Mouse (Mus musculus): ENCODE measurements around the gene Asf1b.
A peak's percentile ranks its signal among the peaks of the same experiment; 100 is the strongest.
"Not testable (repeated sequence)": the region's sequence is repeated elsewhere in the genome, so short reads cannot be mapped to it uniquely, and the experiment has no call there.

Gene Asf1b

DNA sequence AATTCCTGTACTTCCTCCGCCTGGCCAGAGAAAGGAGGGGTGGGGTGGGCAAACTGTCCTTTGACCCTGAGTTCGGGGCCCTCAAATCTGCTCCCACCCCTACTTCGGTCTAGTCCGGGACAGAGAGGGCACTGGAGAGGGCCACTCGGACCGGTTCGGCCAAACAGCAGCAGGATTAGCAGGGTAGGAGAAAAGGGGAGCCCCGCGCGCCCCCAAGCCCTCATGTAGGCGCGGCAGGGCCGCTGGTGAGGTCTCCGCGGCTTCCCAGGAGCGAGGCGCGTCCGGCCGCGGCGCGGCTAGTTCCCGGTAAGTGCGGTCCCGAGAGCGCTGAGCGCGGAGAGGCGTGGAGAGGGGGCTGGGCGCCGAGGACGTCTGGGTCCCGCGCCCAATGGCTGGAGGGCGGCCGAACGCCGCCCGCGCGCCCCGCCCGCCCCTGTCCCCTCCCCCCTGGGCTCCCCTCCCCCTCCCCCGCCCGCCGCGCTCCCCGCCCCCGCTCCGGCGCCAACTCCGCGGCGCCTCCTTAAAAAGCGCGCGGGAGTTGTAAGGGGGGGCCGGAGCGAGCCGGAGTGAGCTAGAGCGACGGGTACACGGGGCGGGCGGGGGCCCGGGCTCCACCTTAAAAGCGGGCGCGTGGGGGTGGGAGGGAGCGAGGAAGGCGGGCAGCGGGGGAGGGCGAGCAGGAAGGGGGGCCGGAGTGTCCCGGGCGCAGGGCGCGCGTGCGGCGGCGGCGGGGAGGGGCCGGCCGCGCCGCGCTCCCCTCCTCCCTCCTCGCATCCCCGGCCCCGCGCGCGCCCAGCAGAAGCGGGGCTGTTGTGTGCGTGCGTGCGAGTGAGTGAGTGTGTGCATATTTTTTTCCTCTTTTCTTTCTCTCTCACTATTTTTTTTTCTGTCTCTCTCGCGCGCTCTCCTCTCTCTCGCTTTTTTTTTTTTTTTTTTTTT, 41.5 kb downstream of the Asf1b start:
- peak; percentile 91 to 93 for DNase-seq

DNA sequence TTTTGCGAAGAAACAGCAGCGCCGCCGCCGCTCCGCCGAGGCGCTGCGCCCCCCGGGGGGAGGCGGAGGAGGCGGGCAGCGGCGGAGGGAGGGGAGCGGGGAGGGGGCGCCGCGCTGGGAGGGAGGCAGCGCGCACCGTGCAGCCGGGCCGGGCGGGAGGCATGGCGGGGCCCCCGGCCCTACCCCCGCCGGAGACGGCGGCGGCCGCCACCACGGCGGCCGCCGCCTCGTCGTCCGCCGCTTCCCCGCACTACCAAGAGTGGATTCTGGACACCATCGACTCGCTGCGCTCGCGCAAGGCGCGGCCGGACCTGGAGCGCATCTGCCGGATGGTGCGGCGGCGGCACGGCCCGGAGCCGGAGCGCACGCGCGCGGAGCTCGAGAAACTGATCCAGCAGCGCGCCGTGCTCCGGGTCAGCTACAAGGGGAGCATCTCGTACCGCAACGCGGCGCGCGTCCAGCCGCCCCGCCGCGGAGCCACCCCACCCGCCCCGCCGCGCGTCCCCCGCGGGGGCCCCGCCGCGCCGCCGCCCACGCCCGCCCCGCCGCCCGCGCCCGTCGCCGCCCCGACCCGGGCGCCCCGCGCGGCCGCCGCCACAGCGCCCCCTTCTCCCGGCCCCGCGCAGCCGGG, 42.3 kb downstream of the Asf1b start, which contains the start of gene Samd1:
Gene Samd1 (plus strand): TSS at position 162 of the 631 bp plus-strand sequence.
- no peak for DNase-seq

DNA sequence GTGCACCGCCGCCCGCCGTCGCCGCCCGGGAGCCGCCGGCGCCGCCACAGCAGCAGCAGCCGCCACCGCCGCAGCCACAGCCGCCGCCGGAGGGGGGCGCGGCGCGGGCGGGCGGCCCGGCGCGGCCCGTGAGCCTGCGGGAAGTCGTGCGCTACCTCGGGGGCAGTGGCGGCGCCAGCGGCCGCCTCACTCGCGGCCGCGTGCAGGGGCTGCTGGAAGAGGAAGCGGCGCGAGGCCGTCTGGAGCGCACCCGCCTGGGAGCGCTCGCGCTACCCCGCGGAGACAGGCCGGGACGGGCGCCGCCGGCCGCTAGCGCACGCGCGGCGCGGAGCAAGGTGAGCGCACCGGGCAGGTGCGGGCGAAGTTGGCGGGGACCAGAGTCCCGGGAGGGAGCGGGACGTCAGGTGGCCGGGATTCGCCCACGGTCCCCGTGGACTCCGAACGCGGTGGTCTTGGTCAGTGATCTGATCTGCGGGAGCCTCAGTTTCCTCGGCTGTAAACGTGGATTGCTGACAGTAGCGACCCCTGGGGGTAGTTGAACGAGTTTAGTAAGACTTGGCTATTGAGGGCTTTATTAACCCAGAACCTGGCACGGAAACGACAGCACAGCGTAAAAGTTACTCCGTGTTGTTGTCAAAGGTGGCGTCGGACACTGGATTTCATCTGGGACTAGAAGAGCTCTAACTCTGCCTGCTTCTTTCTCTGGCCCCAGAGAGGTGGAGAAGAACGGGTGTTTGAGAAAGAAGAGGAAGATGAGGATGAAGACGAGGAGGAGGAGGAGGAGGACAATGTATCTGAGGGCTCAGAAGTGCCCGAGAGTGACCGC, 43.1 kb downstream of the Asf1b start:
- DNase-seq: peak; percentile 54 to 60

DNA sequence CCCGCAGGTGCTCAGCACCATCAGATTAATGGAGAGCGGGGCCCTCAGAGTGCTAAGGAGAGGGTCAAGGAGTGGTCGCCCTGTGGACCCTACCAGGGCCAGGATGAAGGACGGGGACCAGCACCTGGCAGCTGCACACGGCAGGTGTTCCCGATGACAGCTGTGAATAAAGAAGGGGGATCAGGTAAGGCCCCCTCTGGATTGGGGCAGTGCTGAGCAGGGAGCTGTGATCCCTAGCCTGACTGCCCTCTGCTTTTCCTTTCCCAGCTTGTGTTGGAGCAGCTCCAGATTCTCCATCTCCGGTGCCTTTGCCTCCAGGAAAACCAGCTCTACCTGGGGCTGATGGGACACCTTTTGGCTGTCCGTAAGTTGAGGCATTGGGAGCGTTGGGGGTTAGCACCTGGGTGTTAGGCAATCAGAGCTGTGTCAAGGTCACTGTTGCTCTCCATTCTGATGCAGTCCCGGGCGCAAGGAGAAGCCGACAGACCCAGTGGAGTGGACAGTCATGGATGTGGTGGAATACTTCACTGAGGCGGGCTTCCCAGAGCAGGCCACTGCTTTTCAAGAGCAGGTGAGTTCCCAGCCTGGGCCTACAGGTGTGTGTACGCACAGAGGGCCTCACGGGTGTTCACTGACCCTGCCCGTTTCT, 43.9 kb downstream of the Asf1b start:
- no peak for DNase-seq

DNA sequence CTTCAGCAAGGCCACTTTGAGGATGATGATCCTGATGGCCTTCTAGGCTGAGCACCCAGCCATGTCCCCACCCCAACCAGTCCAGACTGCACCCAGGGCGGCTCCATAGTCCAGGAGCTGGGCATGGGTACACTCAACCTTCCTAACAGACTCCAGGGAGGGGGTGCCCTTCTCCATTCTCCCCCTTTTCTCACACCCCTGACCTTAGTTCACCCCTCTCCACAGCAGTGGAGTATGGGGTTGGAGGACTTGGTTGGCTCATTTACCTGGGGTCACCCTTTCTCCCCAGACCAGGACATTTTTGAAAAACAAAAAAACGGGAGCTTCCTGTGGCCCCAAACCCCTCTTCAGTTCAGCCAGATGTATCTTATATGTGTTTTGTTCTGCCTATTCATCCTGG, 44.5 kb downstream of the Asf1b start:
- no peak for DNase-seq

DNA sequence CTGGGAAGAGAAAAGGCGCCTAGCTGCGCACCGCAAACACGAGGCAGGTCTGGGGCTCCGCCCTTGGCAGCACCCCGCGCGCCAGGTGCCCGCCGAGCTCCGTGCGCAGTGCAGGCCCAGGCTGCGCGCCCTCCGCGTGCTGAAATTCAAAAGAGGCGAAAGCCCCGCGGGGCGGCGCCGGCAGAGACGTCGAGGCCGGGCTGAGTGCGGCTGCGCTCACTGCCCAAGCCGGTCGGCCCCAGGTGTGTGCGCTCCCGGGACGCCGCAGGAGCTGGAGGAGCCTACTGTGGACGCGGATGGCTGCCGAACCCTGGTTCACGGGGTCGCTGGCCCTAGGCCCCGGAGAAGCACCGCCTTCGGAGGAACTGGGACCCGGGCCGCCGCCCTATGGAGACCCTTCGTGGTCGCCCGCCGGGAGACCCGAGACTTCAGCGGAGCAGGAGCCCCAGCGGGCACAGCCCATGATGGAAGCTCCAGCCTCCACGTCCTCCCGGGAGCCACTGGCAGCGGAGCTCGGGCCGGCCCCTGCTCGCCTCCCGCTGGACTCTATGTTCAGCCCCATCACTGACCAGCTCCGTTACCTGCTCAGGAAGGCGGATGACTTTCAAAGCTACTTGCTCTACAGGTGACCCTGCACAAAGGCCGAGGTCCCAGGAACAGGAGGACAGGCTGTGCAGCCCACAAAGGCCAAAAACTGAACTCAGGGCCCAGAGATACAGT, 46.1 kb downstream of the Asf1b start, which contains the start of gene 1700067K01Rik:
Gene 1700067K01Rik (plus strand): TSS at position 222 of the 720 bp plus-strand sequence.
- no peak for DNase-seq

DNA sequence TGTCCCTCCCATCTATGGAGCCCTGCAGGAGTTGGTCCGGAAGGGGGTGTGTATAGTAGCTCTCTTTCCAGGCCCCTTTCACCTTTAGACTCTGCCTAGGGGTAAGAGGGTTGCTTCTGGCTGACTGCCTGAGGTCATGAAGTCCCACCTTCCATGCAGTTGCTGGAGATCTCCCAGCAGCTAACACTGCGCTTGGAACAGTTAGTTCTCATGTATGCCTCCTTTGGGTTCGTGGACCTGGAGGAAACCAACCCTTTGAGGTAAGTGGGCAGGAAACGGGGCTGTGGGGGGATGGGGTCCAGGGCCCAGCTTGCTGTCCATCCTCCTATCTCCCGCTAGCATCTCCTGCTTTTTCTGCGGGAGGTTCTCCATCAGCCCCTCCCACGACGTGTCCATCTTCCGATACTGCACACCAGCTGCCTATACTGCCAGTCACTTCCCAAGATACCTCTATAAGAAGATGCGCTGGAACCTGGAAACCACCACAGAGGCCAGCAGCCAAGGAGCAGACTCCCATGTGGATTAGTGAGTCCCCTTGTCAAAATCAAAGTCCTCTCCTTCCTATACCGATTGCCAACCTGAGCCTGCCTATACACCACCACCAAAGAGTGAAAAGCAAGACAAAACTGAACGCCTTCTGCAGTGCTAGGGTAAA, 47.8 kb downstream of the Asf1b start:
- DNase-seq: no peak

DNA sequence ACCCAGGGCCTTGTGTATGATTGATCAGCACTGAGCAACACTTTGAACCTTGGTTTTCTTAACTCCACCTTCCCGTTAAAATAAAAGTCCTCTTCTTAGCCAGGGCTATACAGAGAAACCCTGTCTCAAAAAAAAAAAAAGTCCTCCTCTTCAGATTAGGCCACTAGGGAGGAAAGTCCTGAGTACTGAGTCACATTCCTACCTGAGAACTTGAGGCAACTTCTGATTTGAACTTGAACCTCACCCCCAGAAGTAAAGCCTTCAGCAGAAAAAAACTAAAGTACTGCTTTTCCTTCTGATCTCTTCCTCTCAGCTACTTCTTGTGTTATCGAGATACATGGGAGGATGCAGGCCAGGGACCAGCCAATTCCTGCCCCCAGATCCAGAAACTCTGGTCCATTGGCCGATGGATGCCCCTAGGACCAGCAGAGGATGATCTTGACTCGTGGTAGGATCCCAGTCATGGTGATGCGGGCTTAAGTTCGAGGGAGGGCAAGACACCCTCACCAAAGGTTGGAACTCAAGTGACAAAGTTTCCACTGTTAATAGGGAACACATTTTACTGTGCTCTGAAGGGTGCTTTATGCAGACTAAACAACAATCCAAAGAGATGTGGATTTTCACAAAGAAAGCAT, 48.4 kb downstream of the Asf1b start:
- no peak for DNase-seq

DNA sequence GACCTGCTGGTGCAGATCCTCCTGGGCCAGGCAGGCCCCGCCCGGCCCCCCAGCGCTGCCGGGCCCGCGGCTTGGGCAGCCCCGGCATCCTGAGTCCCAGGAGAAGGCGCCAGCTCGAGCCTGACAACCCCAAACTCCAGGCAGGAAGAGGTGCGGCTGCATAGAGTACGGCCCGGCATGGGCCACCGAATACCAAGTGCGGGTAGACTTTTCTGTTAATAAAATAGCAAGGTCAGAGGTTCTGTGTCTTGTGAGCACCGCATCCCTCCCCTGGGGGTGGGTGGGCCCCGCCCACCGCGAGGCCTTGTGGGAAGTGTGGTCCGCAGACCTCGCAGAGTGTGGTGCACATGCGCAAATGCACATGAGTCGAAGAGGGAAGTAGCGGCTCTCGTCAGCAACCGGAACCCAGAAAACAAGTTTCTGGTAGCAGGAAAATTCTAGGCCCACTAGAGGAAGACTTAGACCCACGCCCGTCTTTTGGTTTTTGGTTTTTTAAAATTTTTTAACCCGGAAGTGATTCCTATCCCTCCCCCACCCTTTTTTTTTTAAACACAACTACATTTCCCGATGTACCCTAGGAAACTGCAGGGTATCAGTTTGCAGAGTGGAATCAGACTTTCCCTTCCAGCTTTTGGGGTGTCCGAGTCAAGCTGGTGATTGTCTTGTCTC, 49.4 kb downstream of the Asf1b start:
- peak; percentile 95 to 96 for DNase-seq

DNA sequence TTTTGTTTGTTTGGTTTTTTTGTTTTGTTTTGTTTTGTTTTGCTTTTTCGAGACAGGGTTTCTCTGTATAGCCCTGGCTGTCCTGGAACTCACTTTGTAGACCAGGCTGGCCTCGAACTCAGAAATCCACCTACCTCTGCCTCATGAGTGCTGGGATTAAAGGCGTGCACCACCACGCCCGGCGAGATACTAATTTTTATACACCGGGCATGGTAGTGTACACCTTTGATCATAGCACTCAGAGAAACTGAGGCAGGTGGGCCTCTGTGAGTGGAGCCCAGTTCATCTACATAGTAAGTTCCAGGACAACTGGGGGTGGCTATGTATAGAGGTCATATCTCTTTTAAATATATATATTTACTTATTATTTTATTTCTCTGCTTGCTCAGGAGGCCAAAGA, 50.2 kb downstream of the Asf1b start:
- DNase-seq: not testable (repeated sequence)

DNA sequence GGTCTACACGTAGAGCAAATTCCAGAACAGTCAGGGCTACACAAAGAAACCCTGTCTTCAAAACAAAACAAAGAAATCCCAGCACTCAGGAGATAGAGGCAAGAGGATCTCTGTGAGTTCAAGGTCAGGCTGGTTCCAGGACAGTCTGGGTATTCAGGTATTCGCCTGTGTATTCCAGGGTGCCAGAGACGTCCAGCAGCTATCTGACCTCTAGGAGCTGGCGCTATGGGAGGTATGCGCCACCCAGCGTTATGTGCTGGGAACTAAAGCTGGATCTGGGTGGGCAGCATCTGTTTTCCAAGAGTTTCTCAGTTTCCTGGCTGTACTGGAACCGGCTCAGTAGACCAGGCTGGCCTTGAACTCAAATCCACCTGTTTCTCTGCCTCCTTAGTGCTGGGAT, 53.1 kb downstream of the Asf1b start:
- no peak for DNase-seq

DNA sequence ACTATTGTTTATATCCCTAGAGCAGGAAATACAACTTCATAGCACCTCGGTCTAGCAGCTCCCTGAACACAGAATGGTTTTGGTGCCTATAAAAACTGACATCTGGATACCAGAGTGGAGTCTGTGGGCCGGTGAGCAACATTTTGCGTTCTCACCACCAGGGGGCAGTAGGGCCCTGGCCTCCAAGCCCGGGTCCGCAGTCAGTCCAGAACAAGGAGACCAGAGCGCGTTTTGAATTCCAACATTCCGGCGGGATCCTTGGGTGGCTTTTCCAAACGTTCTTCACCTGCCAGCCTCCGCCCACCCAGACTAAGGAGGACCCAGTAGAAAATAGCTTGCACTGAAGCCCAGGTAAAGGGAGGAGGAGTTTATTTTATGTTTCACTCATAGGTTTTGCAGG, 54.6 kb downstream of the Asf1b start:
- peak; percentile 87 to 89 for DNase-seq

DNA sequence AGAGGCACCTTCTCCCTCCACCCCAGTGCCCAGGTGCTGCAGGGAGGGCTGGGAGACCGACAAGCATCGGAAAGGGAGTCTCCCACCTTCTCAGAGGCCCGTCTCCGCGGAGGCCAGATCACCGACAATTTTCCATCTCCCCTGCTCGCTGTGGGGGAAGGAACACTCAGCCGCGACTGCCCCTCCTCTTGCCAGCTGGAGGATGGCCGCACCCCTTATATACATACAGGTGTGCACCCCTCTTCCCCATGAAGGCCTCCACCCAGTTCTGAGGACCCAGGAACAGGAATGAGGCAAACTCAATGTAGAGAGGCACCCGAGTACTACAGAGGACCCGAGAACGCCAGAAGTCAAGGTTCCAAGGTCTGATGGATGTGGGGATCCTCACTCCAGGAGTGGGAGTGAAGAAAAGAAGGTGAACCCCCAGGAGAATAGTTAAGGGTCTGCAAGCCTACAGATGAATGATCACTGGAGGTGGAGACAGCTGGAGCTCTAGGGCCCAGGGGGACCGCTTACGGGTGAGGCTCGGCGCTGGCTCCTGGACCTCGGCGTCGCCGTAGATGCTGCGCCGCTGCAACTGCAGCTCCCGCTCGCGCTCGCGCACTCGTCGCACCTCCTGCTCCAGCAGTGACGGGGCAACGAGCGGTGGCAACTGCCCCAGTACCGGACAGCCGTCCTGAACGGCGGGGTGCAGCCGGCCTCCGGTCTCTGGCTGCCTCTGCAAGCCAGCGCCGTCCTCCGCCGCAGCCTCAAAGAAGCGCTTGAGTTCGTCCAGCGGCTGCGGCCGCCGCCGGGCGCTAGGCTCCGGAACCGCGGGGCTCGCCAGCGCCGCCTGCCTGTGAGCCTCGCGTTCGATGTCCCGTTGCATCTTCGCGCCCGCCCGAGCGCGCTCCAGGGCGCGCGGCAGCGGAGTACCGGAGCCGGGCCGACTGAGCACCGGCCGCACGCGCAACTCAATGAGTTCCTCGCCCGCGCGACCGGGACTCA, 55.6 kb downstream of the Asf1b start:
- DNase-seq: peak; percentile 74 to 77

DNA sequence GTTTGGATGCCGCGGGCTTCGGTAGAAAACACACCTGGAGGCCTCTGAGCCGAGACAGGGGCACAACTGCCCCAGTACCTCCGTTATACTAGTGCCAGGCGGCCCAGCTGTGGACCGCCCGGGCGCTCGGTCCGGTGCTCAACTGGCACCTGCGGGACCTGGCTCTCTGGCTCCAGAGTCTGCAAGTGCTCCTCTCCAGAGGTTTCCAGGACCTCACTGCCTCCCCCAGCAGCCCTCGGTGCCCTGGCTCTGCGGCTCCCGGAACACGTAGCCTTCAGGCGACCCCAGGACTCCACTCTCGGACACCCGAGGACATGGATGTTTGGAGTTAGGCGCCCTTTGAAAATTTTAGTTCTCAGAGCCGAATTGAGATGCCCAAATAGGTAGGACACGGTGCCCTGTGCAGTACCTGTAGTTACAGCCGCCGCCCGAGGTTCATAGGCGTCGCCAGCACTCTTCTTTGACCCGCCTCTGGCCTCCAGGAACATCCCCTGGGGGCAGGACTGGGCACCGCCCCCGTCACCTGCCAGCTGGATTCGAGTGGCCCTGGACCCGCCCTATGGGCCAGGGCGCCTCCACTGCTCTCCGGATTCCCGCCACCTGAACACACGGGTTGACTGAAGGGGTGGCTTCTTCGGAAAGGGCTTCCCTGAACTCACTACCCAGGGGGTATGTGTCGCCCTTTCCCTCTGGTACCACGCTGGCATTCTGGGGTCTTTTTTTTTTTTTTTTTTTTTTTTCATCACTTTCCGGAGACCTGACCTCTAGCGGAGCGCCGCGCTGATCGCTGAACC, 56.6 kb downstream of the Asf1b start, which contains the start of gene 2210011C24Rik:
Gene 2210011C24Rik (minus strand): TSS at position 467 of the 794 bp plus-strand sequence.
- DNase-seq: peak; percentile 86 to 87

DNA sequence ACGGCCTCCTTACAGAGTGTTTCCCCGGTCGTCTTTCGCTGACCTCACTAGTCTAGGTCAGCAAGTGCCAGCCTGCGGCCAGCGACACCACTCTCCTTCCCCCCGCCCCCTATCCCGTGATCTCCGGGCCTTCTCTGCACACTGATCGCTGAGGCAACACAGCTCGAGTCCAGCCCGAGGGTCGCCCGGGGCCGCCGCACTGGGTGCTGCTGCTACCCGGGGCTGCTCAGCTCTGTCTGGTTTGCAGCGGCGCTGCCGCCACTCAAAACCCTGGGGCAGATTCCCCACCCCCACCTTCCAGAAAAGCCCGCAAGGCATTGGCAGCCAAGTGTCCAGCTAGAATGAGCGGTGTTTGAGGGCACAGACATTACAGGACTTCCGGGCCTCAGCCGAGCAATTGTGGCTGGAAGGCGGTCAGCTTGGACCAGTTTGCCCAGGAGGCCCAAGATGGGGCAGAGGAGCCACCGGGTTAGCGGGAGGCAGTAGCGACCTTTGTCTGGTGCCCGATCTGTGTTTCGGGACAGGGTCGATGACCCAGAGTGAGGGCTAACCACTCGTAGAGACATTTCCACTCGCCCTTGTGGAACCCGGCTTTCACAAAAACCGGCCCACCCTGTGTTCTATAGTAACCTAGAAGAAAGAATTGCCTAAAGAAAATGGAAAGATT, 57.3 kb downstream of the Asf1b start:
- peak in 1 of 2 experiments; percentile 49 for DNase-seq

DNA sequence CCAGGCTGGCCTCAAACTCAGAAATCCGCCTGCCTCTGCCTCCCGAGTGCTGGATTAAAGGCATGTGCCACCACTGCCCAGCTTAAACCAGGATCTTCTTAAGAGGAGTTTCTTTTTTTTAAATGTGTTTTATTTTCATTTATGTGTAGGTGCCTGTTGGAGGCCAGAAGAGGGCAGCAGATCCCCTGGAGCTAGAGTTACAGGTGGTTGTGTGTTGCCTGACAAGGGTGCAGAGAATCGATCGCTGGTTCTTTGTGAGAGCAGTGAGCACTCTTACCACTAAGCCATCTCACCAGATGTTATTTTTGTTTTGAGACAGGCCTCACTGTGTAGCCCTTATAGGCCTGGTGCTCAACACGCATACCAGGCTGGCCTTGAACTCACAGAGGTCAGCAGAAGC, 60.5 kb downstream of the Asf1b start:
- DNase-seq: no peak

DNA sequence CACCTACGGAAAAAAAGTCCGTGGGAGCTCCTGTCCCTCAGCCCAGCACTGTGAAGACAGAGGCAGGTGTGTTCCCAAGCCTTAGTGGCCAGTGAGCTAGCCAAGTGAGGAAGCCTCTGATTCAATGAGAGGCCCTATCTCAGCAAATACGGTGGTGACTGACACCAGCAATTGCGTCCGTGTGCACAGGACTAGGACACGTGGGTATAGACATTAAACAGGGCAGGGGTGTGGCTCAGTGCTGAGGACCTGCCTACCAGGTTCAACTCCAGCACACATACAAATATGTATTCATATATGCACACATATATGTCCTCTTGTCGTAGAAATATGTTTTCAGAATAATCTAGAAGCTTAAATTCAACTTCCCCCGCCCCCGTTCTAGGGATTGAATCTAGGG, 64.4 kb downstream of the Asf1b start:
- DNase-seq: no peak
